Mouse (Mus musculus) T-cell, adult 2 months (primary cell): ENCODE data around the gene Crip2.

Experiments used
- DNase-seq: peaks from one replicate; pipeline ENCODE4 v3.0.0; 2022; ENCODE audit warnings: low spot score

Gene Crip2

GRCm38 (mm10) chr12:113131601-113132000, 8.4 kb upstream of the Crip2 start:
- no peak for DNase-seq

GRCm38 (mm10) chr12:113132567-113132966, 7.5 kb upstream of the Crip2 start:
- no peak for DNase-seq

GRCm38 (mm10) chr12:113133260-113133659, 6.8 kb upstream of the Crip2 start:
- DNase-seq = no peak

- no peak for DNase-seq
These were observed 6.1 kb upstream of the Crip2 start for GRCm38 (mm10) chr12:113133861-113134403.

- no peak for DNase-seq
These were observed 5.5 kb upstream of the Crip2 start for GRCm38 (mm10) chr12:113134502-113134901.

- no peak for DNase-seq
These were observed 4.6 kb upstream of the Crip2 start for GRCm38 (mm10) chr12:113135401-113135800.

- no peak for DNase-seq
These were observed 3.5 kb upstream of the Crip2 start for GRCm38 (mm10) chr12:113136492-113137020.

GRCm38 (mm10) chr12:113137260-113138213, 2.5 kb upstream of the Crip2 start:
- no peak for DNase-seq

GRCm38 (mm10) chr12:113138291-113138690, 1.7 kb upstream of the Crip2 start:
- DNase-seq = no peak

GRCm38 (mm10) chr12:113138901-113139864, 853 bp upstream of the Crip2 start:
- DNase-seq = no peak

- no peak for DNase-seq
These were observed 778 bp downstream of the Crip2 start for GRCm38 (mm10) chr12:113140616-113141411.

- DNase-seq = no peak
These were observed 1.5 kb downstream of the Crip2 start for GRCm38 (mm10) chr12:113141531-113141973.

- DNase-seq = no peak
These were observed 2.3 kb downstream of the Crip2 start for GRCm38 (mm10) chr12:113142021-113142975.

GRCm38 (mm10) chr12:113143164-113143563, 3.1 kb downstream of the Crip2 start:
- no peak for DNase-seq

- peak; percentile 35 for DNase-seq
These were observed 4.1 kb downstream of the Crip2 start for GRCm38 (mm10) chr12:113144001-113144756.

GRCm38 (mm10) chr12:113144886-113145285, 4.8 kb downstream of the Crip2 start:
- no peak for DNase-seq

- no peak for DNase-seq
These were observed 5.6 kb downstream of the Crip2 start for GRCm38 (mm10) chr12:113145591-113145990.

GRCm38 (mm10) chr12:113146112-113147057, 6.3 kb downstream of the Crip2 start, which contains the start of gene Crip1:
Gene Crip1 (plus strand): TSS chr12:113146316.
- peak; percentile 96 for DNase-seq
